Mouse (Mus musculus) olfactory bulb, adult 2 months (tissue): ENCODE measurements around the gene Gnai2.

Experiments
- CTCF ChIP-seq: fragments of 200-500 bp; IDR thresholded peaks from 2 replicates; pipeline ENCODE4 v1.5.1; 2012; ENCODE audit warnings: low read depth, mild to moderate bottlenecking, low read length, moderate library complexity; ENCODE audit not compliant: insufficient read depth
- POLR2A ChIP-seq: fragments of 200-500 bp; IDR thresholded peaks from 2 replicates; pipeline ENCODE4 v1.6.1; 2012; ENCODE audit warnings: mild to moderate bottlenecking, low read depth, low read length, moderate library complexity; ENCODE audit not compliant: insufficient read depth

GRCm38 (mm10) chr9:107590058-107590772, 45.0 kb downstream of the Gnai2 start:
- TF ChIP-seq CTCF (no peak), POLR2A (no peak)
